Mouse (Mus musculus): ENCODE measurements around the gene Pdcd1. TPM values are rescaled to one million over a fixed set of nuclear protein-coding genes. Genes with fewer than 3 reads are reported as not detected.
A peak's percentile ranks its signal among the peaks of the same experiment; 100 is the strongest.

Pdcd1 gene
- total and polyA plus RNA-seq, 3 experiments: 0.06 TPM; not detected in 2

- Histone ChIP-seq H3K27me3 (ENCODE audit: control insufficient read depth, insufficient read depth, low read length) (no peaks in the 10 kb centered on the region), H3K9ac (ENCODE audit: low read depth, low read length) (no peak overlapping the region), H3K79me2 (replicated peaks; ENCODE audit: control insufficient read depth, insufficient read depth, low read length) (no peaks in the 10 kb centered on the region), H3K27ac (no peak overlapping the region), H3K36me3 (ENCODE audit: control insufficient read depth, insufficient read depth, low read length) (no peaks in the 10 kb centered on the region), H3K4me1 (ENCODE audit: control insufficient read depth, insufficient read depth, low read length) (no peaks in the 10 kb centered on the region), H3K4me3 (no peak overlapping the region)
- intact Hi-C loops (cut with DNase I): no loop called here
- TF ChIP-seq EP300 (IDR thresholded peaks at IDR 0.05; ENCODE audit: insufficient read depth, low read depth, low read length): no peak
- DNase-seq: no peak
- 69% methylated on average over 3 of the region's 3 CpGs for WGBS
Measured at GRCm38 (mm10) chr1:94045559-94045958, 6.8 kb downstream of the Pdcd1 start.

- no peak overlapping the region for H3K27ac ChIP-seq
- DNase-seq: no peak
- WGBS: 92% methylated on average over 2 of the region's 2 CpGs
- no peak for TF ChIP-seq POLR2A (IDR thresholded peaks at IDR 0.05; ENCODE audit: insufficient read depth, low read depth, low read length)
- no peak for TF ChIP-seq EP300 (IDR thresholded peaks at IDR 0.05; ENCODE audit: insufficient read depth, low read depth, low read length)
- H3K79me2 ChIP-seq (replicated peaks; ENCODE audit: control insufficient read depth, insufficient read depth, low read length): no peaks in the 10 kb centered on the region
- H3K4me1 ChIP-seq (ENCODE audit: control insufficient read depth, insufficient read depth, low read length): peaks cover 3% of the 10 kb centered on the region
- no peak overlapping the region for H3K4me3 ChIP-seq
- no peaks in the 10 kb centered on the region for H3K36me3 ChIP-seq (ENCODE audit: control insufficient read depth, insufficient read depth, low read length)
- H3K27me3 ChIP-seq (ENCODE audit: control insufficient read depth, insufficient read depth, low read length): no peaks in the 10 kb centered on the region
- no peak overlapping the region for H3K9ac ChIP-seq (ENCODE audit: low read depth, low read length)
- intact Hi-C loops (cut with DNase I): no loop called here
Measured at GRCm38 (mm10) chr1:94040391-94040790, 12.0 kb downstream of the Pdcd1 start.

- H3K9ac ChIP-seq (ENCODE audit: low read depth, low read length): 0 out of 2 replicates have a peak overlapping the region, but pooled peaks have one; percentile 5
- TF ChIP-seq CTCF (IDR thresholded peaks at IDR 0.05): peak; percentile 93
- TF ChIP-seq POLR2A (IDR thresholded peaks at IDR 0.05; ENCODE audit: insufficient read depth, low read depth, low read length): no peak
- TF ChIP-seq EP300 (IDR thresholded peaks at IDR 0.05; ENCODE audit: insufficient read depth, low read depth, low read length): peak; percentile 62; the same call in 1 of the 2 replicates
- peak overlapping the region; percentile 28 for H3K4me3 ChIP-seq
- intact Hi-C loops (cut with DNase I): loop anchor here (1.0 kb wide), 1 partner anchor 44 kb away; no protein-coding TSS in a partner anchor
- no peaks in the 10 kb centered on the region for H3K27me3 ChIP-seq (ENCODE audit: control insufficient read depth, insufficient read depth, low read length)
- WGBS: under 1% methylated on average over 25 of the region's 25 CpGs
- H3K36me3 ChIP-seq (ENCODE audit: control insufficient read depth, insufficient read depth, low read length): no peaks in the 10 kb centered on the region
- DNase-seq: peak; percentile 89 to 90
- peak overlapping the region; percentile 80 for H3K27ac ChIP-seq
- H3K79me2 ChIP-seq (replicated peaks; ENCODE audit: control insufficient read depth, insufficient read depth, low read length): no peaks in the 10 kb centered on the region
- H3K4me1 ChIP-seq (ENCODE audit: control insufficient read depth, insufficient read depth, low read length): peaks cover 3% of the 10 kb centered on the region
Measured at GRCm38 (mm10) chr1:94034984-94035743, 17.2 kb downstream of the Pdcd1 start.

- Histone ChIP-seq H3K36me3 (ENCODE audit: control insufficient read depth, insufficient read depth, low read length) (no peaks in the 10 kb centered on the region), H3K79me2 (replicated peaks; ENCODE audit: control insufficient read depth, insufficient read depth, low read length) (no peaks in the 10 kb centered on the region), H3K4me1 (ENCODE audit: control insufficient read depth, insufficient read depth, low read length) (peaks cover 3% of the 10 kb centered on the region), H3K9ac (ENCODE audit: low read depth, low read length) (no peak overlapping the region), H3K27me3 (ENCODE audit: control insufficient read depth, insufficient read depth, low read length) (no peaks in the 10 kb centered on the region), H3K27ac (no peak overlapping the region), H3K4me3 (no peak overlapping the region)
- WGBS: 94% methylated on average over 2 of the region's 2 CpGs
- intact Hi-C loops (cut with DNase I): no loop called here
- TF ChIP-seq EP300 (IDR thresholded peaks at IDR 0.05; ENCODE audit: insufficient read depth, low read depth, low read length) (no peak), POLR2A (IDR thresholded peaks at IDR 0.05; ENCODE audit: insufficient read depth, low read depth, low read length) (no peak), CTCF (IDR thresholded peaks at IDR 0.05) (no peak)
- DNase-seq: no peak
Measured at GRCm38 (mm10) chr1:94033075-94033602, 19.2 kb downstream of the Pdcd1 start.

GRCm38 (mm10) chr1:94028741-94029140, 23.6 kb downstream of the Pdcd1 start:
- no peaks in the 10 kb centered on the region for H3K79me2 ChIP-seq (replicated peaks; ENCODE audit: control insufficient read depth, insufficient read depth, low read length)
- no peaks in the 10 kb centered on the region for H3K36me3 ChIP-seq (ENCODE audit: control insufficient read depth, insufficient read depth, low read length)
- 86% methylated on average over 2 of the region's 2 CpGs for WGBS
- intact Hi-C loops (cut with DNase I): no loop called here
- H3K9ac ChIP-seq (ENCODE audit: low read depth, low read length): no peak overlapping the region
- TF ChIP-seq EP300 (IDR thresholded peaks at IDR 0.05; ENCODE audit: insufficient read depth, low read depth, low read length): no peak
- no peak for TF ChIP-seq POLR2A (IDR thresholded peaks at IDR 0.05; ENCODE audit: insufficient read depth, low read depth, low read length)
- no peak for TF ChIP-seq CTCF (IDR thresholded peaks at IDR 0.05)
- H3K4me1 ChIP-seq (ENCODE audit: control insufficient read depth, insufficient read depth, low read length): no peaks in the 10 kb centered on the region
- no peak overlapping the region for H3K27ac ChIP-seq
- no peak for DNase-seq
- H3K4me3 ChIP-seq: no peak overlapping the region
- H3K27me3 ChIP-seq (ENCODE audit: control insufficient read depth, insufficient read depth, low read length): no peaks in the 10 kb centered on the region

GRCm38 (mm10) chr1:94027506-94028108, 24.7 kb downstream of the Pdcd1 start:
- 84% methylated on average over 12 of the region's 12 CpGs for WGBS
- DNase-seq: no peak
- intact Hi-C loops (cut with DNase I): no loop called here
- Histone ChIP-seq H3K27me3 (ENCODE audit: control insufficient read depth, insufficient read depth, low read length) (no peaks in the 10 kb centered on the region), H3K4me1 (ENCODE audit: control insufficient read depth, insufficient read depth, low read length) (no peaks in the 10 kb centered on the region), H3K4me3 (no peak overlapping the region), H3K36me3 (ENCODE audit: control insufficient read depth, insufficient read depth, low read length) (no peaks in the 10 kb centered on the region), H3K9ac (ENCODE audit: low read depth, low read length) (no peak overlapping the region), H3K79me2 (replicated peaks; ENCODE audit: control insufficient read depth, insufficient read depth, low read length) (no peaks in the 10 kb centered on the region), H3K27ac (no peak overlapping the region)
- no peak for TF ChIP-seq POLR2A (IDR thresholded peaks at IDR 0.05; ENCODE audit: insufficient read depth, low read depth, low read length)
- TF ChIP-seq EP300 (IDR thresholded peaks at IDR 0.05; ENCODE audit: insufficient read depth, low read depth, low read length): no peak
- TF ChIP-seq CTCF (IDR thresholded peaks at IDR 0.05): no peak
